Mouse (Mus musculus) MEL (cell line): Measurements from ENCODE around the gene Myo1h.

Experiments used
- CTCF ChIP-seq, 3 experiments: IDR thresholded peaks in 2 of 3; conservative IDR thresholded peaks in 1 of 3; 2 replicates each; pipeline ENCODE4 v1.5.1; 2011 to 2012; ENCODE audit warnings: low read length in 3 of 3, low read depth in 2 of 3, mild to moderate bottlenecking in 2 of 3, improper control_type of control experiment in 1 of 3, inconsistent platforms in 1 of 3, mixed read lengths in 1 of 3, moderate library complexity in 1 of 3; ENCODE audit not compliant: control insufficient read depth in 1 of 3, insufficient read depth in 1 of 3, poor library complexity in 1 of 3, severe bottlenecking in 1 of 3
- EP300 ChIP-seq, 2 experiments: IDR thresholded peaks; 2 replicates each; pipeline ENCODE4 v1.6.1; 2011; ENCODE audit warnings: improper control_type of control experiment in 2 of 2, low read length in 2 of 2, low read depth in 1 of 2, mild to moderate bottlenecking in 1 of 2
- HCFC1 ChIP-seq: IDR thresholded peaks from 2 replicates; pipeline ENCODE4 v1.6.1; 2012; ENCODE audit warnings: low read depth, mild to moderate bottlenecking, inconsistent platforms, low read length, improper control_type of control experiment, moderate library complexity
- MAFK ChIP-seq: IDR thresholded peaks from 2 replicates; pipeline ENCODE4 v1.6.1; 2011; ENCODE audit warnings: low read depth, mild to moderate bottlenecking, low read length, improper control_type of control experiment, borderline replicate concordance
- POLR2A ChIP-seq, 2 experiments: IDR thresholded peaks; 2 replicates each; pipeline ENCODE4 v1.6.1; 2011 to 2012; ENCODE audit warnings: low read length in 2 of 2, mild to moderate bottlenecking in 2 of 2, control low read depth in 1 of 2, improper control_type of control experiment in 1 of 2, low read depth in 1 of 2, moderate library complexity in 1 of 2; ENCODE audit not compliant: control insufficient read depth in 1 of 2, insufficient read depth in 1 of 2, poor library complexity in 1 of 2
- TAL1 ChIP-seq: IDR thresholded peaks from 2 replicates; pipeline ENCODE4 v1.6.1; 2012; ENCODE audit warnings: mild to moderate bottlenecking, inconsistent platforms, low read length, moderate library complexity, mixed read lengths

DNA sequence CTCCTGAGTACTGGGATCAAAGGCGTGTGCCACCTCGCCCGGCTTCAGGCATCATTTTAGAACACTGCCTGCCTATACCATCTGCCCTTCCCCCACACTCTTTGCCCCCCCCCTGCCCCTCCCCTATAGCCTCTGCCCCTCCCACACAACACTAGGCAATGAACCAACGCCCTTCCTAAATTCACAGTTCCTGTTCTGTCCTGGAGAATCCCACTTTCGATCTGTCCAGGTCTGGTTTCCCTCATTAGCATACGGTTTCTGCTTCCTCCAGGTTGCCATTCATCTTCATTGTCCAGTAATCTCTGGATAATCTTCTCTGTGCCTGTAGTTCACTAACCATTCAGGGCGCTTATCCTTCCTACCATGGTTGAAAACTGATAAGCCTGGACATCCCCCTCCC, 54.6 kb downstream of the Myo1h start:
- TF ChIP-seq MAFK (no peak), EP300 (IDR thresholded peaks at IDR 0.05; ENCODE audit: low read depth in 1 of 2, low read length in 2 of 2) (no peak), CTCF (IDR thresholded peaks at IDR 0.05 in 2 of 3, conservative IDR thresholded peaks at IDR 0.05 in 1 of 3; ENCODE audit: control insufficient read depth in 1 of 3, insufficient read depth in 1 of 3, low read depth in 2 of 3, low read length in 3 of 3, poor library complexity in 1 of 3, severe bottlenecking in 1 of 3) (no peak), HCFC1 (no peak), POLR2A (IDR thresholded peaks at IDR 0.05; ENCODE audit: control insufficient read depth in 1 of 2, insufficient read depth in 1 of 2, low read depth in 1 of 2, low read length in 2 of 2, poor library complexity in 1 of 2) (no peak), TAL1 (no peak)
